Mouse (Mus musculus): ENCODE results near the gene Apol8.

DNA sequence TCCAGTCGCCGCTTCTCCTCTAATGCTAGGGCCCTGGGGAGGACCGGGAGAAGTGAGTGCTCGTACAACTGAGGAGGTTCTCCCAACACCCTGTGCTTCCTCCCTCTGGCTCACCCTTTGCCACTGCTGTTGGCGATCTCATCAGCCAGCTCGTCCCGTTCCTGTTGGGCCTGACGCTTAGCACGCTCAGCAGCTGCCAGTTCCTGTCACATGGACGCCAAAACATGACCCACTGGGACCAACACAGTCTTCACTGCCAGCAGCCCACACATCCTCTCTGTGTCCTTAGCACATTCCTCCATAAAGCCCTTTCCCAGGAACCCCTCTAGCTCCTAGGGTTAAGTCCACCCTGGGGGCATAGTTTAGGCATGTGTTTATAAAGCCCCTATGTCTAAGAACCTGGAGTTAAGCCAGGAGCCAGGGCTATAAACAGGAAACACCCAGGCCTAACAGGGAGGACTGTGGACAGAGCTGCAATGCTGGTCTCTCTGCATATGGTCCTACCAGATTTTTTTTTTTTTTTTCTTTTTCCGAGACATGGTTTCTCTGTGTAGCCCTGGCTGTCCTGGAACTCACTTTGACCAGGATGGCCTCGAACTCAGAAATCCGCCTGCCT, 7.7 kb upstream of the Apol8 start:
- TF ChIP-seq MYOD1 (IDR thresholded peaks at IDR 0.05; ENCODE audit: control insufficient read depth, insufficient read length, low read depth) (peak; percentile 38), CTCF (IDR thresholded peaks at IDR 0.05; ENCODE audit: control insufficient read depth, insufficient read depth, insufficient read length) (no peak), MYOG (IDR thresholded peaks at IDR 0.05; ENCODE audit: control insufficient read depth, extremely low read depth, insufficient read length) (no peak), USF1 (IDR thresholded peaks at IDR 0.05; ENCODE audit: low read depth) (no peak), MAX (IDR thresholded peaks at IDR 0.05) (no peak), CEBPB (IDR thresholded peaks at IDR 0.05; ENCODE audit: low read depth) (no peak)
